Mouse (Mus musculus) gastrocnemius, postnatal 10 days (tissue): ENCODE data around the gene Oas1d. TPM values are rescaled to one million over a fixed set of nuclear protein-coding genes. Genes with fewer than 3 reads are reported as not detected.
"Not testable (repeated sequence)": the region's sequence is repeated elsewhere in the genome, so short reads cannot be mapped to it uniquely, and the experiment has no call there.

Experiments
- DNase-seq: peaks from one replicate; pipeline ENCODE4 v3.0.0; 2021; ENCODE audit warnings: mixed read lengths
- total RNA-seq, 2 experiments: library from RNA; stranded (reverse); gene quantifications; 2 replicates each; pipeline ENCODE4 v1.2.3; 2021

The Oas1d gene
- total RNA-seq, 2 experiments from 2014 or later, result not detected

DNA sequence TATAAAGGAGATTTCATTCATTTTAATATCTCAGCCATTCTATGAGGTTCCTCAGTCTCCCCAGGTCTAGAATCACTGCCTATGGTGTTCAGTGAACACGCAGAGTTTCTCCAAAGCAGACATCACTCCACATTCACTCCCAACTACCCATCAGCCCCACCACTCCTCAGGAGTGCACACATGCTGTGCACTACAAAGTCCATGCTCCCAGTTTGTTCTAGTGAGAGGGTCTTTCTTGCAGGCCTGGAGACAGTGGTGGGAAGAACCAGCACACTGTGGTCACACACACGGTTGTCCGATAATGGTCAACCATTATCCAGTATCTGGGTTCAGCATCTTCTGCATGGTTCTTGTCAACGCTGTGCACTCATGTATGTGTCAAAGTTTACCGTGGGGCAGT is 12.3 kb upstream of the Oas1d start:
- no peak for DNase-seq

DNA sequence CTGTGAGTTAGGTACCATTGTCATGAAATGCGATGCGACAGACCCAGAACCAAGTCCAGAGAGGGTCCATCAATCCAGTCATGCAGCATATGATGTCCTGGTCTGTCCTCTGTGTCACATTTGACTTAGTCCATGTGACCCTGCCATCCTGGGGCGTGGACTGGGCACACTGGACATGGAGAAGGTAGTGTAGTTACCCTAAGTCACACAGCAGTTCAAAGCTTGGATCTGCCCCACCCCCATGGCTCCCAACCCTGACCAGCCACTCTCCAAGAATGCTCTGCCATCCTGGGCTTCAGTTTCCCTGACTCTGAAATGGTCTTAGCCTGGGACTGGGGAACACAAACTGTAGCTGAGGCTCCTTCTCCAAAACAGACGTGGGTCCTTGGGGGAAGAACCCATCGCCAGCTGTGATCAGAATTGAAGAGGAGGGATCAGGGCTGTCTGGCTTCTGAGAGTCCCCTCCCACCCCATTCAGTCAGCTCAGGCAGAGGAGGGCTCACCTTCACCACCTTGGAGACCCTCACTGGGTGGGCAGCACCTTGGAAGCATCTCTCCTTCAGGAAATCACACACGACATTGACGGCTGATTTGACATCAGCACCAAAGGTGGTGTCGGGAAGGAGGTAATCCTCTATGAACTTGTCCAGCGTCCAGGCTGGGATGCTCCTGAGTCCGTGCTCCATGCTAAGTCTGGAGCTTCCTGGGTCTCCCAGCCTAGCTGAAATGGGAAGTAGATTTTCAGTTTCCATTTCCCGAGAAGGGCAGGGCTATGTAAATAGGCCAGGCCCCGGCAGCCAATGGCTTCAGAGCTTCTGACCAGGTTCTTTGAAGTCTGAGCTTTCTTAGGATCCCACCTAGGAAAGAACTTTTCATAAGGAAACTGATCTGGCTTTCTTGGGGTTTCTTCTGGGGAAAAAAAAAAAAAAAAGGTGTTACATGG is 7.3 kb upstream of the Oas1d start, which contains the start of gene Oas1a:
Gene Oas1a (minus strand): TSS at position 731 of the 943 bp plus-strand sequence.
- DNase-seq, result not testable (repeated sequence)

- DNase-seq, result no peak
Measured at GRCm38 (mm10) chr5:120908196-120908920, 6.0 kb upstream of the Oas1d start.

DNA sequence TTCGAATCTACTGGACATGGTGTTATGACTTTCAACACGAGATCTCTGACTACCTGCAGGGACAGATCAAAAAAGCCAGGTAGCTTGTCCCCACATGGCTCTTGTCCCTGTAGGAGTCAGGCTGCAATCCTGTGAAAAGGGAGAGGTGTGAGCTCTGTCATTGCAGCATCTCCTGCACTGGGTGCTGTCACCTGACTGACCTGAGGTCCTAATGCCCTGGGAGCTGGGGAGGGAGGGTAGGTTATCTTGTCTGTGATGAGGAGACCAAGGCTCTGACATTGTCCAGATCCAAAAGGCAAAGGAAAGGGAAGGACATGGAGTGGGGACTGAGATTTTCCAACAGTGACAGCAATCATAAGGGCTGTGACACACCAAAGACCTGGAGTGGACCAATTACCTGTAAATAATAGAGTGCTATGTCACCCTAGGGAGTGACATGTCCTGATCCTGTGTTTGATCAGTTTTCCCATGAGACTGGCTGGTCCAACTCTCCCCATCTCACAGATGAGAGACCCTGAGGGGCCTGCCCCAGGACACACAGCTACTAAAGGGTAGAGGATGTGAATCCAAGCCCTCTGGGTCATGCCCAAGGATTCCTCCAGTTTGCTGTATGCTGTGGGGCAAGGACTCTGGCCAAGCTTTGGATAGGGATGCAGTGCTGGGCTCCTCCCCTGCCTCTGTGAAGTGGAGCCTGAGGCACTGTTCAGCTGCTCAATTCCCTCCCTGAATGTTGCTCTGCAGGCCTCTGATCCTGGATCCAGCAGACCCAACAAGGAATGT is 5.0 kb downstream of the Oas1d start:
- DNase-seq, result not testable (repeated sequence)

DNA sequence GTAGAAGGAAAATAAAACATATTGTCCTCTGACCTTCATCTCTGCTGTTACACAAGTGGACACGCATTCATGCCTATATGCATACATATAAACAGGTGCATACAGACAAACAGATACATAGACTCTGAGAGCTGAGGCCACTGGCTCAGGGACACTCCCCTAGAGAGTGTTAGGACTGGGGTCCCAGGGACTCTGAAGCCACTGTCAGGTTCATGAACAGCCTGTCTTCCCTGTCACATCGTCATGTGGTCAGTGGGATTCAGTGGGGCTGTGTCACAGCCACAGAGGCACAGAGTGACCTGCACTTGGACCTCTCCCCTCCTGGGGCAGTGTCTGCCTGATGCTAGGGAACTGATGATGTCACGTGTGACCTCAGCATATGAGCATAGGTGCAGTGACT is 6.0 kb downstream of the Oas1d start:
- no peak for DNase-seq

DNA sequence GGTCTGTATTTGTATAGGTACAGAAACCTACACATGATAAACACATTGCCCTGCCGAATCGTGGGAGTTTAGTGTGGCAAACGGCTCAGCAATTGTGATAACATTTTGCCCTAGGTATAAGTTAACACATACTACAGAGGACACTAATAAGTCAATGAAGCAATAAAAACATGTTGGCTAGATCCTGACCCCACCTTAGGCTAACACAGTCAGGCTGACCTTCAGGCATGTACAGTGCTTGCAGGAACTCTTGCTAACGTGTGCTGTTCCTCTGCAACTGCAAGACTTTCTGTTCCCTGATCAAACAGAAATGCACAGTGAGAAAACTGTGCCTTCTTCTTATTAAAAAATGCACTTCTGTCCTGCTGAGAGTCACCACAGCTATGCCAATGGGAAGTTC is 9.6 kb downstream of the Oas1d start:
- DNase-seq, result no peak

DNA sequence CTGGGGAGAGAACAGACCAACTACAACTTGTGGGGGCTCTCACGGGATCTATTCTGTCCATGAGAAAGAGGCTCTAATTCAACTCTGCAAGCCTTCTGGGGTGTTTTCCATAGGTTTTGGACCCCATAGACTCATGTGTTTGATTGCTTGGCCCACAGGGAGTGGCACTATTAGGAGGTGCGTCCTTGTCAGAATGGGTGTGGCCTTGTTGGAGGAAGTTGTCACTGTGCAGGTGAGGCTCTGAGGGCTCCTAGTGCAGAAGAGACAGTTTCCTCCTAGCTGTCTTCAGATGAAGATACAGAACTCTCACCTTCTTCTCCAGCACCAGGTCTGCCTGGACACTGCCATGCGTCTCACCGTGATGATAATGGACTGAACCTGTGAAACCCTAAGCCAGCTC is 10.2 kb downstream of the Oas1d start:
- not testable (repeated sequence) for DNase-seq

DNA sequence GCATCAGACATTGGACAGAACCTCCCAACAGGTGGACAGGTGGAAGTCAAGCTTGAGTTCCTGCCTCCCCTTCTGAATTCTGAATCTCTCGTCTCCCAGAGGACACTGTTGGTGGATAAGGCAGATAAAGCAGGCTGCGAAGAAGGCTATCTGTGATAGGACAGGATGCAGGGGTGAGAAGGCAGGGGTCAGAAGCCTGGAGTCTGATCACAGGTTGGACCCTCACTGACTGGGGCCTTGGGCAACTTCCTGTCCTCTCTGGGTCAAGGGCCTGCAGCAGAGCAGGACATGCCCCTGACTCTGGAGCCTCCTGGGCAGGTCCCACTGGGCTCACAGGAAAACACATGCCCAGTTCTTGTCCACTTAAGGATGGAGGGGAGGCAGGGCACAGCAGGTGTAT is 12.0 kb downstream of the Oas1d start:
- not testable (repeated sequence) for DNase-seq

GRCm38 (mm10) chr5:120927036-120927435 is 12.7 kb downstream of the Oas1d start:
- no peak for DNase-seq

- DNase-seq, result no peak
Measured at GRCm38 (mm10) chr5:120933966-120934365, 19.6 kb downstream of the Oas1d start.

DNA sequence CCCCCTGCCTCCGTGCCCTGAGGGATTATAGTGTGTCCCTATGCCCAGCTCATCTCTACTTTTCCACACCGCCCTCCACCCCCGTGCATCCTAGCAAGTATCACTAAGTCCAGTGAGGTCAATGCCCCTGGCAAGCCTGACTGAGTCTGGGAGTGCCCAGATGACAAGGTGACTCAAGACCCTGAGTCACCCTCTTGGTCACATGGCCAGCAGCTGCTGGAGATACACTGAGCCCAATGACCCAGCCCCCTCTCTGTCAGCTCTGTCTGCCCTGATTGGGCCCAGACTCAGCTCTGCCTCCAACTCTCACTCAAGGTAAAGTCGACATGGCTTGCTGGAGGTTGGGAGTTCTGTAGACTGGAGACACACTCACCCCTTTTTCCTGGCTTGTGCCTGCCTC is 23.5 kb downstream of the Oas1d start:
- DNase-seq, result no peak

DNA sequence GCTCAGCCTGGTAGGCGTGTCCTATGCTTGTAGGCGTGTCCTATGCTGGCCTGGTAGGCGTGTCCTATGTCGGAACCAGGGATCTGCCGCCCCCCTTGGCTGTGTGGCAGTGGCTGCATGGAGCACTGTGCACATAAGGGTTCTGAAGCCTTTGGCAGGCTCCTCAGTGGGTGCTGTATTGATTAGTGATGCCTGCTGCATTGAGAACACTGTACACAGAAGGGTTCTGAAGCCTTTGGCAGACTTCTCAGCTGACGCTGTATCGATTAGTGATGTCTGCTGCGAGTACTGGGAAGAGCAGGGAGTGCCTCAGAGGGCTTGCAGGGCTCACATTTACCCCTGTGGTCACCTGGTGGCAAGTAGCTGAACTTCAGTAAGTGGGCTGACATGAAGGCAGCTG is 24.2 kb downstream of the Oas1d start:
- DNase-seq, result no peak

GRCm38 (mm10) chr5:120942076-120942475 is 27.7 kb downstream of the Oas1d start:
- DNase-seq, result no peak

DNA sequence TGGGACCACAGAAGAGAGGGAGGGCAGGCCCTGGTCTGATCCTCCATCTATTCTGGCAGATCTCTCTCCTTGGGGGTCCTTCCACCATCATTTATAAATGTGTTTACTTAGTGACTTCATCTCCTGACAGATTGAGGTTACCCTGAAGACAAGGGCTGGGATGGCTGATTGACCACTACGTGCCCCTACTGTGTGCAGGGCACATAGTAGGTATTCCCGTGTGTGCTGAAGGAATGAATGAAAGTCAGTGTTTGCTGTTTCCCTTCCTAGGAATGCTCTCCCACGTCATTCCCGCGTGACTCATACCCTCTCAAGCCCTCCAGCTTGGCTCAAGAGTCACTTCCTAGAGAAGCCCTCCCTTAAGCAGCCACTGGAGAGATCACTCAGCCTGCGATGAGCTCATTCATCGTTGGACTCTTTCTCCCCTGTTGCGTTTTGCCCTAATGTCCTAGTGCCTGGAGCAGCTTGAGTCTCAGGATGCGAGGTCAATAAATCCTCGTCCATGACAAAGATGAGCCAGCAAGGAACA is 38.0 kb downstream of the Oas1d start:
- DNase-seq, result no peak

- no peak for DNase-seq
Measured at GRCm38 (mm10) chr5:120953974-120954373, 39.6 kb downstream of the Oas1d start.

DNA sequence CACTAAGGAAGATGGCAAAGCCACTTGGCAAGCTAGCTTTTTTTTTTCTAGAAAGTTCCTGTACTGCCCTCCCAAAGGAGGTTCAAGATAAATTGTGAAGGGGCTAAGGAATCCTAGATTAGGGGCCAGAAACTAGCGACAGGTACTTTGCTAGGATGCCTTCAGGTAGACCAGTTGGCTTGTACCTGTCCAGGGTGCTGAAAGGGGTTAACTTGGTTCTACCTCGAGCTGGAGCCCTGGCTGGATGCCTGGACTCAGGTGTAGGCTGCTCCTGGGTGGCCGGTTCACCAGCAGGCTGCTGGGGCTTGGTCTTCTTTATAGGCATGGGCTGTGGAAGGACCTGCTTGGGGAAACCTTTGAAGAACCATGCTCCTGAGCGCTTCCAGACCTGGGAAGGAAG is 46.7 kb downstream of the Oas1d start:
- DNase-seq, result no peak

- DNase-seq, result no peak
Measured at GRCm38 (mm10) chr5:120966156-120966555, 51.8 kb downstream of the Oas1d start.

- no peak for DNase-seq
Measured at GRCm38 (mm10) chr5:120966894-120967293, 52.6 kb downstream of the Oas1d start.

GRCm38 (mm10) chr5:120967355-120968133 is 53.2 kb downstream of the Oas1d start:
- no peak for DNase-seq

DNA sequence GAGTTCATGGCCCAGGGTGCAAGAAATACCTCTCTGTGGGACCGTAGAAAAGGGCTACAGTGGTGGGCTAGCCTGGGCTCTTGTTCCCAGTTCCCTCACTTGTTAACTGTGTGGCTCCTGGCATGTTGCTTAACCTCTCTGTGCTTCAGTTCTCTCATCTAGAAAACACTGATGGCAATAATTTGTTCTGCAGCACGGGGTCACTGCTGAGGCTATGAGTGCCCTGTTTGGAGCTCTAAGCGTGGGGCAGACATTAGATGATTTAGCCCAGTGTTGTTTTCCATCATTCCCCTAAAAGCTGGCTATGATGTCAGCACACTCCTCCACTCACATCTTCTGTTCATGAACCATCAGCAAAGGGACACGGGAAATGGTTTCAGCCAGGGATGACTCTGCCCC is 53.8 kb downstream of the Oas1d start:
- DNase-seq, result no peak

GRCm38 (mm10) chr5:120968799-120969198 is 54.5 kb downstream of the Oas1d start:
- DNase-seq, result no peak
